Mouse (Mus musculus) ES-Bruce4 (cell line): ENCODE measurements around the gene Lrrk1. TPM values are rescaled to one million over a fixed set of nuclear protein-coding genes. Genes with fewer than 3 reads are reported as not detected.

Source experiments
- H3K27ac ChIP-seq: 2 replicates; pipeline ENCODE4 v1.5.1; 2012; ENCODE audit warnings: low read length, inconsistent platforms; ENCODE audit not compliant: insufficient read depth
- H3K27me3 ChIP-seq: 2 replicates; pipeline ENCODE4 v1.6.1; 2012; ENCODE audit warnings: mild to moderate bottlenecking, low read length, inconsistent platforms; ENCODE audit not compliant: control insufficient read depth, poor library complexity, insufficient read depth, severe bottlenecking
- H3K36me3 ChIP-seq: 2 replicates; pipeline ENCODE4 v1.6.1; 2012; ENCODE audit warnings: inconsistent platforms, mild to moderate bottlenecking, low read length, moderate library complexity; ENCODE audit not compliant: control insufficient read depth, poor library complexity, insufficient read depth, severe bottlenecking
- H3K4me1 ChIP-seq: one replicate; pipeline ENCODE4 v1.8.1; 2011; ENCODE audit warnings: low read length; ENCODE audit not compliant: control insufficient read depth, insufficient read depth
- H3K4me3 ChIP-seq: 2 replicates; pipeline ENCODE4 v1.5.1; 2011; ENCODE audit warnings: low read depth, mild to moderate bottlenecking, low read length
- H3K9ac ChIP-seq: 2 replicates; pipeline ENCODE4 v1.6.1; 2012; ENCODE audit warnings: low read depth, mild to moderate bottlenecking, inconsistent platforms; ENCODE audit not compliant: poor library complexity, severe bottlenecking
- H3K9me3 ChIP-seq: replicated peaks from 2 replicates; pipeline ENCODE4 v1.6.1; 2012; ENCODE audit warnings: mild to moderate bottlenecking, low read length, inconsistent platforms; ENCODE audit not compliant: control insufficient read depth, poor library complexity, insufficient read depth, severe bottlenecking
- CTCF ChIP-seq: IDR thresholded peaks from one replicate; pipeline ENCODE4 v1.8.1; 2011; ENCODE audit warnings: low read depth, low read length
- EP300 ChIP-seq: IDR thresholded peaks from 2 replicates; pipeline ENCODE4 v1.6.1; 2011; ENCODE audit warnings: low read depth, low read length; ENCODE audit not compliant: insufficient read depth
- POLR2A ChIP-seq: IDR thresholded peaks from one replicate; pipeline ENCODE4 v1.8.1; 2011; ENCODE audit warnings: low read length; ENCODE audit not compliant: insufficient read depth
- polyA plus RNA-seq: library from polyadenylated mRNA; stranded (reverse); fragments of >200 nt; gene quantifications from 2 replicates; pipeline ENCODE4 v1.2.4, GENCODE M21; 2011; ENCODE audit warnings: low read depth; ENCODE audit not compliant: missing spikeins, insufficient read depth, insufficient read length

Lrrk1 gene
- polyA plus RNA-seq, 1 experiment = 6.4 TPM

GRCm38 (mm10) chr7:66309950-66310669 is 78.0 kb downstream of the Lrrk1 start:
- Histone ChIP-seq H3K27ac (no peak overlapping the region), H3K27me3 (no peaks in the 10 kb centered on the region), H3K36me3 (no peaks in the 10 kb centered on the region), H3K9ac (no peak overlapping the region), H3K9me3 (no peaks in the 10 kb centered on the region), H3K4me3 (no peak overlapping the region), H3K4me1 (no peaks in the 10 kb centered on the region)
- TF ChIP-seq CTCF = peak; percentile 89
- TF ChIP-seq POLR2A = no peak

- Histone ChIP-seq H3K27ac (no peak overlapping the region), H3K27me3 (no peaks in the 10 kb centered on the region), H3K36me3 (no peaks in the 10 kb centered on the region), H3K4me1 (no peaks in the 10 kb centered on the region), H3K9ac (no peak overlapping the region), H3K4me3 (no peak overlapping the region), H3K9me3 (no peaks in the 10 kb centered on the region)
- TF ChIP-seq POLR2A (no peak), CTCF (no peak), EP300 (no peak)
Measured at GRCm38 (mm10) chr7:66309240-66309949, 78.8 kb downstream of the Lrrk1 start.

- Histone ChIP-seq H3K27ac (no peak overlapping the region), H3K36me3 (no peaks in the 10 kb centered on the region), H3K4me3 (no peak overlapping the region), H3K27me3 (no peaks in the 10 kb centered on the region), H3K4me1 (no peaks in the 10 kb centered on the region), H3K9me3 (no peaks in the 10 kb centered on the region), H3K9ac (no peak overlapping the region)
- TF ChIP-seq CTCF = peak; percentile 3
- TF ChIP-seq EP300 = no peak
Measured at GRCm38 (mm10) chr7:66308581-66309239, 79.4 kb downstream of the Lrrk1 start.

GRCm38 (mm10) chr7:66307791-66308190 is 80.4 kb downstream of the Lrrk1 start:
- no peaks in the 10 kb centered on the region for H3K27me3 ChIP-seq
- no peak overlapping the region for H3K9ac ChIP-seq
- no peaks in the 10 kb centered on the region for H3K36me3 ChIP-seq
- no peak overlapping the region for H3K4me3 ChIP-seq
- H3K4me1 ChIP-seq = no peaks in the 10 kb centered on the region
- no peaks in the 10 kb centered on the region for H3K9me3 ChIP-seq
- TF ChIP-seq CTCF (no peak), POLR2A (no peak), EP300 (no peak)
- H3K27ac ChIP-seq = no peak overlapping the region

DNA sequence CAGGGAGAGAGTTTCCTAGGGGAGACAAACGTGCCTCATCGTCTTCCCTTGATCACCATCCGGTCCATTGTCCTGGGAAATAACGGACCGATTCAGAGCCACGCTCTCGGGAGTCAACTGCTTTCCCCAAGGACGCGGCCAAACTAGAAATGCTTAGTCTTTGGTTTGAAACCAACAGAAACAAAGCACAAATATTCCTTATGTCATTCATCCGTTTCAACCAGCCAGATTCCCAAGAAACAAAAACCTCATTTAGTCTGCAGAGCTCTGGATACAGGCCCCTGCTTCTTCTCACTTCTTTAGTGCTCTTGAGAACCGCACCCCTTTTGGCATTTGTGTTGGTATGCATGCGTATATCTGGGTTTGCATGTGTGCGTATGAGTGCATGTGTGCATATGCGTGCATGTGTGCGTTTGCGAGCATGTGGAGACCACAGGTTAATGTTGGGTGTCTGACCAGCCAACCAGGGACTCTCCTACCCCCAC is 82.4 kb downstream of the Lrrk1 start:
- Histone ChIP-seq H3K27ac (no peak overlapping the region), H3K9ac (no peak overlapping the region), H3K9me3 (no peaks in the 10 kb centered on the region), H3K4me3 (no peak overlapping the region), H3K27me3 (no peaks in the 10 kb centered on the region), H3K36me3 (no peaks in the 10 kb centered on the region), H3K4me1 (no peaks in the 10 kb centered on the region)
- TF ChIP-seq POLR2A = no peak
- no peak for TF ChIP-seq EP300
- TF ChIP-seq CTCF = no peak

DNA sequence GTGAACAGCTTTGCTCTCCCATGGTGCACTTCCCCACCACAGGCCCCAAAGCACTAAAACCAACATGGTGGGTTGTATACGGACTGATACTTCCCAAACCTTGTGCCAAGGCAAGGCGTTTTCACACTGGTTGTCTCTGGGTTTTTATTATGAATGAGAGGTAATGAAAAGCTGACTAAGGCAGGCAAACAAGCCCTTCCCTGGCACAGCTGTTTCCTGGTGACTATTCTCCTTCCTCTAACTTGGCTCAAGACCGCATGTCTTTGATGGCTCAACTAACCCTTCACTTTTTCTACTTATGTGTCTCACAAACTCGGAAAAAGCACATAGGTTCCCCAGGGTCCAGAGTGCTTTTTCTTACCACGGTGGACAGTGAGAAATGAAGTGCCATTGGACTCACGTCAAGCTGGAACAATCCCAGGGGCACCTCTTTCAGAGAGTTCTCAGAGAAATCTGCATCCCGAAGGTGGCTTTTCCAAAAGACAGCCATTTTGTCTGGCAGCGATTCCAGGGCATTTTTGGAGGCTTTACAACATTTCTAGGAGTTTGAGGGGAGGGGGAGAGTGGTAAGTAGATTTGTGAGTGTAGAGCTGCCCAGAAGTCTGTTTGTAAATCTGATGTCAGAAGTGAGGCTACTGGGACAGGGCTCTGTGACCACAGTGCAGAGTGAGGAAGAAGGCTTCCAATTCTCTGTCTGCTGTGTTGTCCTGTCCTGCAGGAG is 83.0 kb downstream of the Lrrk1 start:
- no peak overlapping the region for H3K4me3 ChIP-seq
- no peak overlapping the region for H3K27ac ChIP-seq

More for the DNA sequence above, 83.0 kb downstream of the Lrrk1 start:
- Histone ChIP-seq H3K9me3 (no peaks in the 10 kb centered on the region), H3K36me3 (no peaks in the 10 kb centered on the region), H3K4me1 (no peaks in the 10 kb centered on the region), H3K9ac (no peak overlapping the region), H3K27me3 (no peaks in the 10 kb centered on the region)
- no peak for TF ChIP-seq CTCF
- no peak for TF ChIP-seq EP300
- no peak for TF ChIP-seq POLR2A
